Mouse (Mus musculus): Measurements from ENCODE around the gene Osbp2.

Osbp2 gene

GRCm38 (mm10) chr11:3754685-3755084 is 109.0 kb downstream of the Osbp2 start:
- DNase-seq = no peak

GRCm38 (mm10) chr11:3753897-3754296 is 109.8 kb downstream of the Osbp2 start:
- peak in 1 of 2 experiments; percentile 24 for DNase-seq

- peak; percentile 94 for DNase-seq
These were observed 110.9 kb downstream of the Osbp2 start for GRCm38 (mm10) chr11:3752766-3753165.

GRCm38 (mm10) chr11:3749831-3750230 is 113.9 kb downstream of the Osbp2 start:
- no peak for DNase-seq

- DNase-seq = peak in 1 of 2 experiments; percentile 56
These were observed 121.3 kb downstream of the Osbp2 start for GRCm38 (mm10) chr11:3742449-3742848.

GRCm38 (mm10) chr11:3741183-3741582 is 122.5 kb downstream of the Osbp2 start:
- no peak for DNase-seq

- DNase-seq = no peak
These were observed 124.9 kb downstream of the Osbp2 start for GRCm38 (mm10) chr11:3738778-3739177.

- DNase-seq = no peak
These were observed 128.0 kb downstream of the Osbp2 start for GRCm38 (mm10) chr11:3735715-3736114.

- no peak for DNase-seq
These were observed 129.6 kb downstream of the Osbp2 start for GRCm38 (mm10) chr11:3733933-3734636.

- DNase-seq = no peak
These were observed 132.2 kb downstream of the Osbp2 start for GRCm38 (mm10) chr11:3731469-3731868.

- peak; percentile 46 to 51 for DNase-seq
These were observed 136.1 kb downstream of the Osbp2 start for GRCm38 (mm10) chr11:3727438-3728105.

- DNase-seq = no peak
These were observed 138.2 kb downstream of the Osbp2 start for GRCm38 (mm10) chr11:3725331-3726054.

GRCm38 (mm10) chr11:3724726-3725125 is 139.0 kb downstream of the Osbp2 start:
- no peak for DNase-seq

- DNase-seq = peak; percentile 63 to 66
These were observed 139.8 kb downstream of the Osbp2 start for GRCm38 (mm10) chr11:3723910-3724309.

GRCm38 (mm10) chr11:3722861-3723260 is 140.8 kb downstream of the Osbp2 start:
- no peak for DNase-seq

GRCm38 (mm10) chr11:3722036-3722435 is 141.7 kb downstream of the Osbp2 start:
- DNase-seq = no peak

- DNase-seq = no peak
These were observed 147.0 kb downstream of the Osbp2 start for GRCm38 (mm10) chr11:3716662-3717061.

GRCm38 (mm10) chr11:3714486-3714885 is 149.2 kb downstream of the Osbp2 start:
- DNase-seq = peak; percentile 76 to 78

GRCm38 (mm10) chr11:3710203-3710602 is 153.5 kb downstream of the Osbp2 start:
- DNase-seq = no peak

GRCm38 (mm10) chr11:3707057-3707456 is 156.6 kb downstream of the Osbp2 start:
- no peak for DNase-seq

- no peak for DNase-seq
These were observed 159.3 kb downstream of the Osbp2 start for GRCm38 (mm10) chr11:3704404-3704803.

GRCm38 (mm10) chr11:3703089-3703992 is 160.4 kb downstream of the Osbp2 start:
- DNase-seq = no peak

- no peak for DNase-seq
These were observed 166.3 kb downstream of the Osbp2 start for GRCm38 (mm10) chr11:3697441-3697840.
